Mouse (Mus musculus) midbrain, embryonic 14.5 days (tissue): ENCODE measurements around the gene Gm32802. TPM values are rescaled to one million over a fixed set of nuclear protein-coding genes. Genes with fewer than 3 reads are reported as not detected.
"Not testable (repeated sequence)": the region's sequence is repeated elsewhere in the genome, so short reads cannot be mapped to it uniquely, and the experiment has no call there.

Experiments
- ATAC-seq: fragments of 200-750 bp; cut with Nextera tagmentation; 2 replicates; pipeline ENCODE4 v1.8.0; 2017; ENCODE audit warnings: moderate number of reproducible peaks, moderate library complexity; ENCODE audit not compliant: low FRiP score, low TSS enrichment
- DNase-seq: peaks from one replicate; pipeline ENCODE4 v3.0.0-alpha.2; 2015
- H3K27ac ChIP-seq: fragments of 300-500 bp; sonication (generic); replicated peaks from 2 replicates; pipeline ENCODE4 v1.5.1; 2014; ENCODE audit warnings: mild to moderate bottlenecking, low read depth, low read length, moderate library complexity
- H3K27me3 ChIP-seq: fragments of 300-500 bp; sonication (generic); 2 replicates; pipeline ENCODE4 v1.6.1; 2014; ENCODE audit warnings: low read length, control low read depth, mixed read lengths; ENCODE audit not compliant: control insufficient read depth, insufficient read depth
- H3K36me3 ChIP-seq: fragments of 300-500 bp; sonication (generic); 2 replicates; pipeline ENCODE4 v1.6.1; 2014; ENCODE audit warnings: low read length, control low read depth; ENCODE audit not compliant: control insufficient read depth, insufficient read depth
- H3K4me1 ChIP-seq: fragments of 300-500 bp; sonication (generic); 2 replicates; pipeline ENCODE4 v1.6.1; 2014; ENCODE audit warnings: mild to moderate bottlenecking, antibody characterized with exemption, low read length, control low read depth; ENCODE audit not compliant: control insufficient read depth, insufficient read depth
- H3K4me2 ChIP-seq: fragments of 300-500 bp; sonication (generic); 2 replicates; pipeline ENCODE4 v1.6.1; 2014; ENCODE audit warnings: mild to moderate bottlenecking, low read length, moderate library complexity
- H3K4me3 ChIP-seq: fragments of 300-500 bp; sonication (generic); replicated peaks from 2 replicates; pipeline ENCODE4 v1.5.1; 2014; ENCODE audit warnings: low read depth, low read length
- H3K9ac ChIP-seq: fragments of 300-500 bp; sonication (generic); replicated peaks from 2 replicates; pipeline ENCODE4 v1.6.1; 2014; ENCODE audit warnings: mild to moderate bottlenecking, low read length, moderate library complexity
- H3K9me3 ChIP-seq: fragments of 300-500 bp; sonication (generic); 2 replicates; pipeline ENCODE4 v1.6.1; 2016; ENCODE audit warnings: low read length, control low read depth, mixed read lengths; ENCODE audit not compliant: control insufficient read depth
- WGBS: fragments of 180-500 bp; shearing (Covaris S2); extraction: QIAGEN DNeasy Blood & Tissue Kit; methylation state at CpG from one replicate; pipeline ENCODE4 v1.1.7; 2014; 5-methylcytosine and 5-hydroxymethylcytosine counted together
- polyA plus RNA-seq: library from polyadenylated mRNA; unstranded; fragments of >200 nt; fragmentation: Nextera tagmentation; extraction: Ambion mirVana; gene quantifications from 2 replicates; pipeline ENCODE4 v1.2.1, GENCODE M21; 2014

The Gm32802 gene
- polyA plus RNA-seq, 1 experiment from 2014 or later, result 0.21 TPM

DNA sequence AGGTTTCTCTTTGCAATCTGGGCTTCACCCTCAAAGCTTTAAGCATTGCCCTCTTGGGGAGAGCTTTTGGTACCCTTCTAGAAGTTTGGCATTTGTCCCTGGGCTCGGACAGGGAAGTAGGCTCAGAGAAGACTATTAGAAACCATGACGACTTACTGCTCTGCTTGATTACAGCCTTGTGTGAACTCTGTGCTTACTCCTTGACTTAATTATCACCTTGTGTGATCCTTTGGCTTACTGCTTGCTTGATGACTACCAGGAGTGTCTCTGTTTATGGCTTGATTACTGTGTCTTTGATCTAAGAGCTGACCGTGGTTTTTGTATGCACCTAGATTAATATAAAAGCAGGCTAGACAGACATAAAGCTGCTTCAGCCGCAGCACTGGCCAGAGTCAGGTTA, 19.6 kb downstream of the Gm32802 start:
- H3K27me3 ChIP-seq, H3K27ac ChIP-seq, H3K4me3 ChIP-seq, H3K9me3 ChIP-seq, H3K9ac ChIP-seq, DNase-seq, H3K36me3 ChIP-seq, ATAC-seq, H3K4me2 ChIP-seq, H3K4me1 ChIP-seq: not testable (repeated sequence)
- no CpG with 5 or more reads among the region's 4 CpGs for WGBS

- WGBS, result 82% methylated on average over 7 of the region's 7 CpGs
- H3K9ac ChIP-seq, ATAC-seq: not testable (repeated sequence)
These were observed 24.1 kb downstream of the Gm32802 start for GRCm38 (mm10) chr10:118282565-118282964.

GRCm38 (mm10) chr10:118283016-118283415, 24.5 kb downstream of the Gm32802 start:
- not testable (repeated sequence) for H3K4me3 ChIP-seq, H3K27me3 ChIP-seq, DNase-seq, H3K4me2 ChIP-seq, ATAC-seq, H3K36me3 ChIP-seq, H3K9ac ChIP-seq, H3K27ac ChIP-seq, H3K4me1 ChIP-seq, H3K9me3 ChIP-seq
- WGBS, result 85% methylated on average over 3 of the region's 5 CpGs

More at GRCm38 (mm10) chr10:118282565-118282964, 24.1 kb downstream of the Gm32802 start:
- H3K27ac ChIP-seq, H3K4me3 ChIP-seq, H3K36me3 ChIP-seq, H3K4me2 ChIP-seq, H3K4me1 ChIP-seq, H3K9me3 ChIP-seq, DNase-seq, H3K27me3 ChIP-seq: not testable (repeated sequence)

GRCm38 (mm10) chr10:118294938-118295337, 36.5 kb downstream of the Gm32802 start, which contains the start of gene Iltifb:
Gene Iltifb, minus strand, starts transcription at chr10:118295038.
- no peak within 1 kb of the TSS for H3K4me3 ChIP-seq
- H3K27me3 ChIP-seq, result no peaks in the 10 kb centered on the region
- no peak within 1 kb of the TSS for H3K9ac ChIP-seq
- 97% methylated on average over 6 of the region's 6 CpGs for WGBS
- ATAC-seq (no peak), DNase-seq (no peak)
- H3K9me3 ChIP-seq, result no peaks in the 10 kb centered on the region
- H3K4me1 ChIP-seq, result no peaks in the 10 kb centered on the region
- H3K4me2 ChIP-seq, result no peak within 1 kb of the TSS
- H3K27ac ChIP-seq, result no peak within 1 kb of the TSS
- H3K36me3 ChIP-seq, result no peaks in the 10 kb centered on the region

- not testable (repeated sequence) for H3K9ac ChIP-seq, H3K4me1 ChIP-seq, ATAC-seq, H3K36me3 ChIP-seq, DNase-seq, H3K9me3 ChIP-seq, H3K4me3 ChIP-seq, H3K4me2 ChIP-seq, H3K27ac ChIP-seq, H3K27me3 ChIP-seq
- 44% methylated on average over 2 of the region's 2 CpGs for WGBS
These were observed 43.6 kb downstream of the Gm32802 start for GRCm38 (mm10) chr10:118302133-118302532.

Other genes starting within 250 kb of the Gm32802 start
- 29.6 and 32.3 TPM in 2 replicates for gene Mdm1, start 116.9 kb upstream of the Gm32802 start, polyA plus RNA-seq
- gene Il22, start 53.7 kb upstream of the Gm32802 start, polyA plus RNA-seq, result not detected in 2 replicates
- gene Gm32717, start 17.9 kb upstream of the Gm32802 start, polyA plus RNA-seq, result 0.21 and 0.34 TPM in 2 replicates
- gene Iltifb, start 36.4 kb downstream of the Gm32802 start, polyA plus RNA-seq, result 0.45 TPM in 1 of 2 replicates, not detected in the other
- not detected in 2 replicates for gene Gm9040, start 68.3 kb downstream of the Gm32802 start, polyA plus RNA-seq
- gene Gm9044, start 73.7 kb downstream of the Gm32802 start, polyA plus RNA-seq, result not detected in 2 replicates
- gene Gm9045, start 79.1 kb downstream of the Gm32802 start, polyA plus RNA-seq, result not detected in 2 replicates
- not detected in 2 replicates for gene Gm9046, start 84.6 kb downstream of the Gm32802 start, polyA plus RNA-seq
- not detected in 2 replicates for gene Gm9048, start 90.0 kb downstream of the Gm32802 start, polyA plus RNA-seq
- not detected in 2 replicates for gene Gm9049, start 95.4 kb downstream of the Gm32802 start, polyA plus RNA-seq
- not detected in 2 replicates for gene Ifng, start 182.4 kb downstream of the Gm32802 start, polyA plus RNA-seq